Mouse (Mus musculus) kidney, adult 8-10 months (tissue): Measurements from ENCODE around the gene St6galnac3.
A peak's percentile ranks its signal among the peaks of the same experiment; 100 is the strongest.

Source experiments
- DNase-seq, 2 experiments: peaks; one replicate each; pipeline ENCODE4 v3.0.0; 2022

St6galnac3 gene

GRCm38 (mm10) chr3:153580136-153580535, 144.8 kb downstream of the St6galnac3 start:
- DNase-seq = no peak

GRCm38 (mm10) chr3:153577286-153577685, 147.7 kb downstream of the St6galnac3 start:
- no peak for DNase-seq

GRCm38 (mm10) chr3:153571152-153571551, 153.8 kb downstream of the St6galnac3 start:
- no peak for DNase-seq

GRCm38 (mm10) chr3:153568815-153569214, 156.2 kb downstream of the St6galnac3 start:
- no peak for DNase-seq

- no peak for DNase-seq
These were observed 157.1 kb downstream of the St6galnac3 start for GRCm38 (mm10) chr3:153567913-153568312.

- DNase-seq = no peak
These were observed 157.5 kb downstream of the St6galnac3 start for GRCm38 (mm10) chr3:153567512-153567911.

- DNase-seq = no peak
These were observed 158.9 kb downstream of the St6galnac3 start for GRCm38 (mm10) chr3:153566100-153566499.

- DNase-seq = peak; percentile 7 to 9
These were observed 164.1 kb downstream of the St6galnac3 start for GRCm38 (mm10) chr3:153560897-153561296.

GRCm38 (mm10) chr3:153559586-153559985, 165.4 kb downstream of the St6galnac3 start:
- DNase-seq = no peak

- DNase-seq = no peak
These were observed 168.4 kb downstream of the St6galnac3 start for GRCm38 (mm10) chr3:153556621-153557020.

- DNase-seq = no peak
These were observed 171.3 kb downstream of the St6galnac3 start for GRCm38 (mm10) chr3:153553712-153554111.

- DNase-seq = no peak
These were observed 171.7 kb downstream of the St6galnac3 start for GRCm38 (mm10) chr3:153553226-153553625.

GRCm38 (mm10) chr3:153546936-153547683, 177.9 kb downstream of the St6galnac3 start:
- DNase-seq = no peak

- DNase-seq = no peak
These were observed 185.1 kb downstream of the St6galnac3 start for GRCm38 (mm10) chr3:153539851-153540250.

GRCm38 (mm10) chr3:153538396-153538795, 186.6 kb downstream of the St6galnac3 start:
- no peak for DNase-seq

GRCm38 (mm10) chr3:153537435-153537834, 187.5 kb downstream of the St6galnac3 start:
- no peak for DNase-seq

GRCm38 (mm10) chr3:153536260-153536659, 188.7 kb downstream of the St6galnac3 start:
- DNase-seq = no peak

GRCm38 (mm10) chr3:153529174-153529573, 195.8 kb downstream of the St6galnac3 start:
- DNase-seq = no peak

GRCm38 (mm10) chr3:153525151-153525768, 199.7 kb downstream of the St6galnac3 start:
- DNase-seq = no peak

GRCm38 (mm10) chr3:153516848-153517247, 208.1 kb downstream of the St6galnac3 start:
- no peak for DNase-seq

GRCm38 (mm10) chr3:153513501-153514060, 211.4 kb downstream of the St6galnac3 start:
- DNase-seq = no peak

- no peak for DNase-seq
These were observed 212.4 kb downstream of the St6galnac3 start for GRCm38 (mm10) chr3:153512545-153512944.

- no peak for DNase-seq
These were observed 213.8 kb downstream of the St6galnac3 start for GRCm38 (mm10) chr3:153511151-153511580.

- DNase-seq = no peak
These were observed 214.8 kb downstream of the St6galnac3 start for GRCm38 (mm10) chr3:153510048-153510630.
